Mouse (Mus musculus) bone marrow, adult 2 months (tissue): ENCODE results near the gene Ubxn1.

Experiments
- CTCF ChIP-seq: fragments of 200-500 bp; IDR thresholded peaks from 2 replicates; pipeline ENCODE4 v1.5.1; 2011; ENCODE audit warnings: low read length, control low read depth; ENCODE audit not compliant: control insufficient read depth, insufficient read depth
- POLR2A ChIP-seq: fragments of 200-500 bp; IDR thresholded peaks from 2 replicates; pipeline ENCODE4 v1.6.1; 2011; ENCODE audit warnings: low read depth, mild to moderate bottlenecking, control low read depth, low read length, borderline replicate concordance; ENCODE audit not compliant: control insufficient read depth

DNA sequence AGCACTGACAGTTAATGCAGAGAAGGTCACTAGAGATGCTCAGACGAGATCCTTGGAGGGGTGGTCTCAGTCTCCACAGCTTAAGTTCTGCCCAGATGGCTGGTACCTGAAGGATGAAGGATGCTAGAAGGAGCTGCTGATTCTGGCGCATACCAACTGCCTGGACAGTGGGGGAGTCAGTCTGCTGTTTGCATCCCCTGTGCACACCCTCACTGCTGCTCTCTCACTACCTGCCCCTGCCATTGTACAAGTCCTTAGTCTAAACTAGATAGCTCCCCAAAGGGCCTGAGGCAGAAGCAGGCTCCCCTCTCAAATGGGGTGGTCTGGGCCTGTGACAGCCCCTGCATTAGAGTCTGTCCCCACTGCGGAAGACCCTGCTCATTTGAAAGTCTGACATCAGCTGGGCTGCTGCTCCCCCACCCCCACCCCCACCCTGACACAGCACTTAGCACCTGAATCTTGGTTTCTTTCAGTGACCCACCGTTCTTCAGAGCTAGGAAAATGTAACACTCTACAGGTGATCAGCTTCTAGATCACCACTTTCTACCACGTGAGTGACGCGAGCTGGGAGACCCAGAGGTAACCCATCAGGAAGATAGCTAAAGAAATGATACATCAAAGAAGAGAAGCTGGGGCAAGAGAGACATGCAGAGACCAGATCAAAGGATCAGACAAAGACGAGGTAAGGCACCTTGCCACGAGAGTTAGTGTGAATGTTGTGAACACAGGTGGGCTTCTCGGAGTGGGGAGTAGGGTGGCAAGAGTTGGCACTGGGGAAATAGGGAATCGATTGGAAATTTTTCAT is 32.0 kb upstream of the Ubxn1 start, which contains the start of gene Gng3:
- TF ChIP-seq CTCF (no peak), POLR2A (no peak)
